Mouse (Mus musculus): ENCODE data around the gene Fuk. TPM values are rescaled to one million over a fixed set of nuclear protein-coding genes. Genes with fewer than 3 reads are reported as not detected.
"Not testable (repeated sequence)": the region's sequence is repeated elsewhere in the genome, so short reads cannot be mapped to it uniquely, and the experiment has no call there.

The Fuk gene
- total RNA-seq, 2 experiments from 2014 or later, result 1.8 to 3.9 TPM

DNA sequence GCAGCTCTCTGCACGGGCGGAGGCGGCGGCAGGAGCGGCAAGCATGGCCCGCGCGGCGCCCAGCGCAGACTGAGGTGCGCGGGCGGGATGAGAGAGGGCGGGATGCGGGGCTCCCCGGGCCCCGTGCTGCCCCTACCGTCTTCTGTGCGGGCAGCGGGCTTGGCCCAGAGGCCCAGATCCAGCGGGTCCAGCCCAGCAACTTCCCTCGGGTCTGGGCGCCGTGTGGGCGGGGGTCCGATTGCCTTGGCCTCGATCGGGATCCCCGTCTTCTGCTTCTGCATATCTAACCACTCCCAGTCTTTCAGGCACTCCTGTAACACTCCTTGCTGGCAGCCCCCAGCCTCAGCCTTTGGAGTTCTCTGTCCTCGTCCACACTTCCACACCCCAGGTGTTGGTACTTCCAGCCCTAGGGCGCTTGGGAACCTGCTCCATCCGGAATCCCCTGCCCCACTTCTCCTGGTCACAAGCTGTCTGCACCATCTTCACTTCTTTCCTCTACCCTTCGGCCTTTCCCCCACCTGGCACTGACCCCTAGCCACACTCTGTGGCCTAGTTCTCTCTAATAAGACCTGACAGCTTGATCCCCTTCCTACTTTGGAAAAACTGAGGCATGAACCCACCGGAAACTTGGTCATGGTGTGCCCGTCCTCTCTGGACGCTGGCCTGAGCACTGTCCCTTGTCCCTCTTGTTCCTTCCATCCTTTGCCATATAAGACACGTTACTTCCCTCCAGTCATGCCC, 17.9 kb upstream of the Fuk start:
- 0 out of 2 replicates have a peak, but pooled peaks have one; percentile 2 for ATAC-seq (replicated peaks; ENCODE audit: poor library complexity, severe bottlenecking)

- peak; percentile 77 for ATAC-seq (replicated peaks; ENCODE audit: poor library complexity, severe bottlenecking)
Observed at GRCm38 (mm10) chr8:110919341-110920031, 17.2 kb upstream of the Fuk start, which contains the start of gene St3gal2. Gene St3gal2 (plus strand): TSS chr8:110919922.

DNA sequence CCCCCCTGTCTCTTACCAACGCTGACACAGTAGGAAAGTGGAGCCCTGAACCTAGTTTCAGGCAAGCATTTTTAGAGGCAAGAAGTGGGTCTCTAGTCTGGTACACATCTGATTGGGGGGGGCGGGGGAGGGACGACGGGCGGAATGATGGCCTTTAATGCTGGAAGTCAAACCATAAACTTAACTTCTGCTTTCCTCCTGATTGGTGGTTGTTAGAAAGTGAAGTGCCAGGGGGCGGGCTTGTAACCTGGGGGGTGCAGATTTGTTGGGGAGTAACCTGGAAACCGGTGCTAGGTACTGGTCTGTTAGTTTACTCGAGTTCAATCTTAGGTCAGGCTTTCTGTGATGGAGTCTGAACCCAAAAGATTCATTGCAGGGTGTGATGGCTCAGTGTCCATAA, 16.2 kb upstream of the Fuk start:
- ATAC-seq (replicated peaks; ENCODE audit: poor library complexity, severe bottlenecking), result peak; percentile 8; the same call in 1 of the 2 replicates

DNA sequence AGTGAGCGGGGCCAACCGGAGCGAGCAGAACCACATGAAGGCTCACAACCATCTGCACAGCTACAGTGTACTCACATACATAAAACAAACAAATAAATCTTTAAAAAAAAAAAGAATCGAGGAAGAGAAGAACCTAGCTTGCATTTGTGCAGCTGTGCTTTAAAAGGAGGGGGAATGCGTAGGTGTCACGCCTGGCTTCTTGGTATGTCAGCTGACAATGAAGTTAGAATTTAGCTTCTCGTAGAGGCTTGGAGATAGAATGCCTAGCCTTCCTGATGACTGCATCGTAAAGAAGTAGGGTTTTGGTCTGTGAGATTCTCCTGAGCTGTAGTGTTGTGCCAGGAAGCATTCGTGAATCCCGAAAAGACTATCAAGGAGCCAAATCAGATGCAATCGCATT, 15.7 kb upstream of the Fuk start:
- no peak for ATAC-seq (replicated peaks; ENCODE audit: poor library complexity, severe bottlenecking)

DNA sequence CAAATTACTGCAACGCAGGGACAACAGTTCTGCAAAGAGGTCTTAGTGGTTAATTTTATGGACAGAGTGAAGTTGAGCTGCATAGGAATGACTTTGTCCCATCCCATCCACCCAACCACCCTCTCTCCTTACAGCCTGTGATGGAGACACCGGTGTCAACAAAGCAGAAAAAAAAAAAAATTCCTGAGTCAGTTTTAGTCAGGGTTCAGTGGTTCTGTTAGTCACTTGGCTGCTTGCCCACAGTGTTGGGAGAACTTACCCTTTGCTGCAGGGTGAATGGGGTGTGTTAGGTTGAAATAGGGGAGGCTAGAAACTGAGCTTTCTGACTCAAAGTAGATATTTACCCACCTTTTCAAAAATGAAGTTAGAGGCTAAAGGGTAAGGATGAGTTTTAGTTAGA, 15.1 kb upstream of the Fuk start:
- ATAC-seq (replicated peaks; ENCODE audit: poor library complexity, severe bottlenecking), result no peak

- ATAC-seq (replicated peaks; ENCODE audit: poor library complexity, severe bottlenecking), result peak; percentile 95
Observed at GRCm38 (mm10) chr8:110911576-110912570, 9.6 kb upstream of the Fuk start.

GRCm38 (mm10) chr8:110909850-110910249, 7.6 kb upstream of the Fuk start:
- not testable (repeated sequence) for ATAC-seq (replicated peaks; ENCODE audit: poor library complexity, severe bottlenecking)

DNA sequence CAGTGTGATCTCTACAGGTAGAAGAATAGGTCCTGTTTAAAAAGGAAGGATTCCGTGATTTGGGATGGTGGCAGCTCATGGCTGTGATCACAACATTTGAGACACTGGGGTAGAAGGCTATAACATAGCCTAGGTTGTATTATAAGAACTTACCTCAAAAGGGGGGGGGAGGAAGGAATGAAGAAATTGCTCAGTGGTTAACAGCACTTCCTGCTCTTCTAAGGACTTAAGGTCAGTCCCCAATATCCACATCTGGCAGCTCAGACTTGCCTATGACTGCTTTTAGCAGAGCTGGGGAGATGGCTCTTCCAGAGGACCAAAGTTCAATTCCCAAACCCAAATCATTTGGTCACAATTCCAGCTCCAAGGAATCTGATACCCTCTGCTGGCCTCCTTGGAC, 4.4 kb upstream of the Fuk start:
- peak; percentile 72 for ATAC-seq (replicated peaks; ENCODE audit: poor library complexity, severe bottlenecking)

DNA sequence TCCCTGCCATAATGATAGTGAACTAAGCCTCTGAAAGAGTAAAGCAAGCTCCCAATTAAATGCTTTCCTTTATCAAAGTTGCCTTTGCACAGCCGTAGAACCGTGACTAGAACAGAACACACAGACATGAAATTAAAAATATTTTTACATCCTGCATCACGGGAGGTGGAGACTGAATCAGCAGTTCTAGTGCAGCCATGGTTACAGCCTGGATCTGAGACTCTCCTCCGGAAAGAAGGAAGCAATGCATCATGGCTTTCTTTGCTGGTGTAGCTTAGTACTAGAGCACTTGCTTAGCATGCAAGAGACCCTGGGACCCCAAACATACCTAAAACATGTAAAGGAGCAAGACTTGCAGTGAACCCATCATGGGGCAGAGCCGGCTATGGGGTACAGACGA, 3.1 kb upstream of the Fuk start:
- ATAC-seq (replicated peaks; ENCODE audit: poor library complexity, severe bottlenecking), result no peak

GRCm38 (mm10) chr8:110902579-110902965, 284 bp upstream of the Fuk start:
- no peak for ATAC-seq (replicated peaks; ENCODE audit: poor library complexity, severe bottlenecking)

DNA sequence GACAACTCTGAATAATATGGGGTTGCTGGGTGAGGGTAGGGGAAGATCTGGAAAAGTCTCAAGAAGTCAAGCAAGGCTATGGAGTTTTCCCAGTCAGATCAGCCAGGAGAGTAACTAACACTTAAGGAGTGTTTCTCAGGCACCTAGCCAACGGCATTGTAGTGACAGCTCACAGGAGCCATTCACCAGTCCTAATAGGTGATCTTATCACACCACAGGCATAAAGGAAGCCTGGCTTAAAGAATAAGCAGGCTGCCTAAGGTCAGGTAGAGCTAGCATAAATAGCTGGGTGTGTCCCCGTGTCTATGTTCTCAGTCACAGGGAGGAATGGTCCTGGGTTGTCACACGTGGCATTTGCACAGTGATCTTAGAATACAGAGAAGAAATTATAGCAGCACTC, 1.2 kb downstream of the Fuk start:
- ATAC-seq (replicated peaks; ENCODE audit: poor library complexity, severe bottlenecking), result no peak

DNA sequence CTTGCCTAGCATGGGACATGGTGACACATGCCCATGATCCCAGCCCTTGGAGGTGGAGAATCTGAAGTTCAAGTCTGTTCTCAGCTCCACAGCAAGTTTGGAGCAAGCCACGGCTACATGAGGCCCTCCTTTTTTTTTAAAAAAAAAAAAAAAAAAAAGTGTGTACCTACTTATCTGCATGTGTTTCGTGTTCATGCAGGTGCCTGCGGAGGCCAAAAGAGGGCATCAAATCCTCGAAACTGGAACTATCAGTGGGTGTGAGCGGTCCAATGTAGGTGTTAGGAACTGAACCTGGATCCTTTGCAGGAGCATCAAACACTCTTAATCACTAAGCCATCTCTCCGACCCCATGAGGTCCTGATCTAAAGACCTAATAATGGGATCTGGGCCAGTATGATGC, 4.8 kb downstream of the Fuk start:
- ATAC-seq (replicated peaks; ENCODE audit: poor library complexity, severe bottlenecking), result no peak

- peak; percentile 54 for ATAC-seq (replicated peaks; ENCODE audit: poor library complexity, severe bottlenecking)
Observed at GRCm38 (mm10) chr8:110895812-110896211, 6.5 kb downstream of the Fuk start.

DNA sequence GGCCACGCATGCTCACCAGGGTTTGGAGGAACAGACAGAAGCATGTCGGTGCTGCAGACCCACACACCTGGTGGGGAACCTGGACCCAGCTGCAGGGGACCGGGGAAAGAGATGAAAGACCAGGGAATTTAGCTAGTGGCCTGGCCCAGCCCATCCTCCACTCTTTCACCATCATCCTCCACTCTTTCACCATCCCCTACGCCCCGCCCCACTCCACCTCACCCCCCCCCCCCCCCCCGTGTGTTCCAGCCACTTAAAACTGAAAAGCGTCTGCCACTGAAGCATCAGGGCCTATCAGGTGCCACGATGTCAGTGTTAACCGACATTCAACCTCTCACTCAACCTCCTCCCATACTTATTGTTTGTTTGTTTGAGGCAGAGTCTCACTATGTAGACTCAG, 7.0 kb downstream of the Fuk start:
- ATAC-seq (replicated peaks; ENCODE audit: poor library complexity, severe bottlenecking), result peak; percentile 46

DNA sequence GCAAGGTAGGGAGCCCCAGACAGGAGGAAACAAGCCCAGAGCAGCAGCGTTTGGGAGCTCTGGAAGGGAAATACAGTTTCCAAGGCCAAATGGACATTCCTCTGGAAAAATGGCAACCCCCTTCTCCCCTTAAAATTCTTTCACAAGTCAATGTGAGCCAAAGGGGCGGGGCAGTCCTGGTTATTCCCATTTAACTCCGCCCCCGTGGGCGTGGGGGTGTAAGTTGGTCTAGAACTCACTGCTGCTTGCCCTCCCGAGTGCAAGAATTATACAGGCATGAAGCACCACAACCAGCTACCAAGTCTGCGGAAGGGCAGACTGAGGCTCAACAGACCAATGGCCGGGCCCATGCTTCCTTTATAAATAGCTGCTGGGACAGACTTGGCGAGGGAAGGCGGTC, 7.4 kb downstream of the Fuk start:
- ATAC-seq (replicated peaks; ENCODE audit: poor library complexity, severe bottlenecking), result 0 out of 2 replicates have a peak, but pooled peaks have one; percentile 4

GRCm38 (mm10) chr8:110892913-110893312, 9.4 kb downstream of the Fuk start:
- no peak for ATAC-seq (replicated peaks; ENCODE audit: poor library complexity, severe bottlenecking)

DNA sequence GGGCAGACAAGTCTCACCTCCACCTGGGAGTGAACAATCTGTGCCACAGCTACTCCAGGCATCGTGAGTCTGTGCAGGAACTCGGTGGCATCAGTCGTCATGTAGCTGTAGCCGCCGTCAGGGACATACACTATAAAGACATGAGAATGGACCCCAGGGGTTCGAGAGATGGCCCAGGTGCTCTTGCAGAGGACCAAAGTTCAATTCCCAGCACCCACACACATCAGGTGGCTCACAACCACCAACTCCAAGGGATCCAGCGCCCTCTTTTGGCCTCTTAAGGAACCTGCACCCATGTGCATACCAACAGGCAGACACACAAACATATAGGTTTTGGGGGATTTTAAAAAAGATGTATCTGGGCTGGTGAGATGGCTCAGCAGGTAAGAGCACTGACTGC, 10.2 kb downstream of the Fuk start:
- no peak for ATAC-seq (replicated peaks; ENCODE audit: poor library complexity, severe bottlenecking)

- ATAC-seq (replicated peaks; ENCODE audit: poor library complexity, severe bottlenecking), result no peak
Observed at GRCm38 (mm10) chr8:110889904-110890470, 12.3 kb downstream of the Fuk start.

DNA sequence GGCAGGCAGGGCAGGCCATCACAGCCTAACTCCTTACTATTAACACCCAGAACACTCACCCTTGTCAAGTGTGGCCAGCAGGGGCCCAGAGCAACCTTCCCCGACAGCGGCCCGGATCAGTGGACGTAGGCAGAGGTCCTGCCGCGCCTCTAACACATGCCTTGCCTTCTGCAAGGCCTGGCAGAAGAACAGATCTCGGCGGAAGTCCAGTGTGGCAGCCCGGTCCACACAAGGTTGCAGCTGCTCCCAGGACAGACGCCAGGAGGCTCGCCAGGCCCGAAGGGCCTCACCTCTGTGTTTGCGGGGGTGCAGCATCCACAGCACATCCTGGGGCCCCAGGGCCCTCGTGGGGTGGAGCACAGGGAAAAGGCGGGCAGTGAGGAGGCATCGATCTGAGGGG, 13.4 kb downstream of the Fuk start:
- ATAC-seq (replicated peaks; ENCODE audit: poor library complexity, severe bottlenecking), result no peak

GRCm38 (mm10) chr8:110888441-110888840, 13.8 kb downstream of the Fuk start:
- ATAC-seq (replicated peaks; ENCODE audit: poor library complexity, severe bottlenecking), result no peak

All from granulocyte monocyte progenitor cell, adult 5-6 weeks (primary cell).